Mouse (Mus musculus): Measurements from ENCODE around the gene Ghdc.

DNA sequence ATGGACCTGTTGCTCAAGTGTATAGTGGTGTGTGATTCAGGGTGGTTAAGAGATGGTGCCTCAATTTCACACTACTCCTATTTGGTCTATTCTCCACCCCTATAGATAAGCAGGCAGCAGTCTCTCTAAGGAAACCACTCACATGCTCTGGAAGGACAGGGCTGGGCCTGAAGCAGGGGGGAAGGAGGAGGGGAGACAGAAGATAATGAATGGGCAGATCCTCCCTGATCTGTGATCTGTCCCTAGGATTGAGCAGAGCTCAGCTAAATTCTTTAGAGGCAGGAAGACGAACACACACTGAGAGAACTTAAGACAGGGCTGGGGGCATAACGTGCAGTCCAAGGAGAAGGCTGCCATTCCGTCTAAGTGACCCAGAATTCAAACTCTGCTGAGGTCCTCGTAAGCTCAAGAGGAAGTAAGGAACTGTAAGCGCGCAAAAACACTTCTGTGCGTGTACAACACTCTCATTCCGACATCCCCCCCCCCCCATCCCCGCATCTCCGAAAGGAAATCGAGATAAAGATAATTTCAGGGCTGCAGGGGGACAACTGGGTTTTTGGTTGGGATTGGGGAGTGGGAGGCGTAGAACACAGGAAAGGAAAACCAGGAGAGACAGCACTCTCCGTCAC lies 33.5 kb downstream of the Ghdc start:
- TF ChIP-seq POLR2A (IDR thresholded peaks at IDR 0.05; ENCODE audit: insufficient read depth, low read length), result no peak
- no peak for TF ChIP-seq CTCF (IDR thresholded peaks at IDR 0.05; ENCODE audit: low read depth, low read length)
